Mouse (Mus musculus) cerebellum, postnatal 36 days (tissue): Measurements from ENCODE around the gene Wdr34.
A peak's percentile ranks its signal among the peaks of the same experiment; 100 is the strongest.
"Not testable (repeated sequence)": the region's sequence is repeated elsewhere in the genome, so short reads cannot be mapped to it uniquely, and the experiment has no call there.

Experiments used
- DNase-seq, 2 experiments: peaks; one replicate each; pipeline ENCODE4 v3.0.0; 2021 to 2022; ENCODE audit warnings: mixed read lengths in 2 of 2

The Wdr34 gene

DNA sequence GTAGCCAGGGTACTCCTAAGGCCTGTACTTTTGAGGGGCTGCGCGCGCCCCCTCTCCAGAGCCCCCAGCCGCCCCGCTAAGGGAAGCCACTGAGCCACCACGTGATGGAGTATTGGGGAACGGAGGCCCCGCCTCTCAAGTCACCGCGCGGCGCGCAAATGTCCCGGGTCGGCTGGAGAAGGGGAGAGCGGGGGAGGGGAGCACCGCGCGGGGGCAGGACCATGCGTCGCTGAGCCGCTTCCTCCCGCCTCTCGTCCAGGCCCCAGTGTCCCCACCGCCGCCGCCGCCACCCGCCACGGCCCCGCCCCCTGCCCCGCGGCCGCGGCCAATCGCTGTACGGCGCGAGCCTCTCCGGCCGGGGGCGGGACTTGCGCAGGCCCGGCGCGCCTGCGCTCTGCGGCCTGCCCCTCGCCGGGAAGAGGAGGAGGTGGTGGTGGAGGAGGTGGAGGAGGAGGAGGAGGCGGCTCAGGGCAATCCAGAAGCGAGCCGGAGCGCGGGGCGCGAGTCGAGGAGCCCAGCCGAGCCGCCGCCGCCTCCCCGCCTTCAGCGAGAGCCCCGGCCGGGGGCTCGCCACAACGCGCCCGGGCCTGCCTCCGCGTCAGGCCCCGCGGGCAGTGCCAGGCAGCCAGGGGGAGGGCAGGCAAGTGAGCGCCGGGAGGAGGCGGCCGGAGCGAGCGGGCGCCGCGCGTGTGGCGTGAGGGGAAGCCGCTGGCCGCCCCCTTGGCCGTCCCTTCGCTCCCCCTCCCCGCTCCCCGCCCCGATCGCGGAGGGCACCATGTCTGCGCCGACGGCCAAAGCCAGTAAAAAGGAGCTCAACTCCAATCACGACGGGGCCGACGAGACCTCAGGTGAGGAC is 17.6 kb upstream of the Wdr34 start:
- DNase-seq, result peak; percentile 87 to 96

DNA sequence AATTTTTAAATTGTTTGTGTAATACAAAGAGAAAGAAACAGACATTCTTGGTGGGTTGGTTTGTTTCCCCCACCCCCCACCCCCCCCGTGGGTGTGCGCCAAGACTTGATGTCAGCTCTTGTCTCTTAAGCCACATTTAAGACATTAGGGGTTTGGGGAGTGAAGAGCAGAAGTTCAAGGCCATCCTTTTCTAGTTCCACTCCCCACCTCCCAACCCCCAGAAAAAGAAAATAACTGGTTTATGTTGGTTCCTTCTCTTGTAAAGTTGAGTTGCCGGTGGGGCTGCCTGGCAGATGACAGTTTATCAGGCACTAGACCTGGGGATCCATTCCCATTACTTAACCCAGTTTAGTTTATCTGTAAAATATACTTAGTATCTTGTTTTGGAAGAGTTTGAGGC is 15.6 kb upstream of the Wdr34 start:
- no peak for DNase-seq

DNA sequence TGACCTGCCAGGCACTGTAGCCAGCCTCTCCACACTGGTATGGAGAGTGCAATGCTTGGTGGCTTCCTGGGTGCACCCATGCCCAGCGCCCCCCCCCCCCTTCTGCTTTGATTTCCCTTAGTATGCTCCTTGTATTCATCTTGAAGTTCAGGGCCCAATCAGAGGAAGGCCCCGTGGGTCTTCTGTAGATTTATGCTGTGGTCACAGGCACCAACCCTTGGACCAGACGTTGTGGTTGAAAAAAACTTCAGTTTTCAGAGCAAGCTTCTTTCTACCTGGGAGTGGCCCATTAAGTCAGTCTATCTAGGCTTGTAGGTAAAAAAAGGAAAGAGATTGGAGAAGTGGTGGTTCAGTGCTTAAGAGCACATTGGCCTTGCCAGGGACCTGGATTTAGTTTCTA is 15.1 kb upstream of the Wdr34 start:
- no peak for DNase-seq

DNA sequence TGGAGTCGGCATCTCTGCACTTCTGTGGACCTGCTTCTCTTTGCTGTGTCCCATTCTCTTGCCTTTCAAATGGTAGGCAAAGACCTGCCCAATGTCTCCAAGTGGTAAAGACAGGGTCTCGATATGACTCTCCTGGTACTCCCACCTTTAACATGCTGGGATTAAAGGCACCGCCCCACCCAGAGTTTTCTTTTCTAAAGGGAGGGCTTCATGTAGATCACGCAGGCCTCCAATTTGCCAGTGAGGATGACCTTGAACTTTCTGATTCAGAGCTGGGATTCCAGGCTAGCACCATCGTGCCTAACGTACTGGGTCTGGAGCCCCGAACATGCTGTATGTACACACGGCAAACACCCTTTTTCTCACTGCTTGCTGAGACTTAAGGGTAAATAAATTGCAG is 14.6 kb upstream of the Wdr34 start:
- no peak for DNase-seq

DNA sequence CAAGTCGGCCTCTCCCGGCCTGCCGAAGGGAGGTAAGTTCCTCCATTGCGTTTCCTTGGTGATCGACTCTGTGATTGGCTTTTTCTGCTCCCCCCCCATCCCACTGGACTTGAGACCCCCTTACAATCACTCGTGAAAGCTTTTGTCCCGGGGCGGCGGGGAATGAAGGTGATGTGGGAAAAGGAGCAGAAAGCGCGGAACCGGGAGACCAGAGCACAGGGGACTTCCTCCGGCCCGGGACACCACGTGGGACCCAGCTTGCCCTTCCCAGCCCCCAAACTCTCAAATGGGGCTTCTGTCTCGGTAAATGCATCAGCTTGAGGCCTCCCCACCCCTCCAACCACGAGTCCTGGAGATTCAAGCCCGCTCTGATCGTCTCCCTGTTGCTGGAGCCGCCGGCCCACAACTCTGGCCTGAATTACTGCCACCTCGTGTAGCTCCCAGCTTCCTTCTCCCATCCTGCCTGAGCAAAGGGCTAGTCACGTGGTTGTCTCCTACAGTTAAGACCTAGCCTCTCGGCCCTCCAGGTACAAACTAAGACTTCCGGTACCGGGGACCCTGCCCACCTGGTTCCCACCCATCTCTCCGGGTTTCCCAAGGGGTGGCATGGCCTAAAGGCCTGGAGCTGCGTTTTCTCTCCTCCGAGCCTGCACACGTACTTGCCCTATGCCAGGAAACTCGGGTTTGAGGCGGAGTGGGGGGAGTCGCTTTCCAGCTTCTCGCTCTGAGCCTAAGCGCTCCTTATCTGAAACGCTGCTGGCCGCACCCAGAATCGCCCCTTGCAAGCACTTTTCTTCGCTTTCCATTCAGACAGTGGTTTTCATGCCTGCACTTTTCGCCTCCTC is 13.8 kb upstream of the Wdr34 start:
- DNase-seq, result peak; percentile 45 to 56

DNA sequence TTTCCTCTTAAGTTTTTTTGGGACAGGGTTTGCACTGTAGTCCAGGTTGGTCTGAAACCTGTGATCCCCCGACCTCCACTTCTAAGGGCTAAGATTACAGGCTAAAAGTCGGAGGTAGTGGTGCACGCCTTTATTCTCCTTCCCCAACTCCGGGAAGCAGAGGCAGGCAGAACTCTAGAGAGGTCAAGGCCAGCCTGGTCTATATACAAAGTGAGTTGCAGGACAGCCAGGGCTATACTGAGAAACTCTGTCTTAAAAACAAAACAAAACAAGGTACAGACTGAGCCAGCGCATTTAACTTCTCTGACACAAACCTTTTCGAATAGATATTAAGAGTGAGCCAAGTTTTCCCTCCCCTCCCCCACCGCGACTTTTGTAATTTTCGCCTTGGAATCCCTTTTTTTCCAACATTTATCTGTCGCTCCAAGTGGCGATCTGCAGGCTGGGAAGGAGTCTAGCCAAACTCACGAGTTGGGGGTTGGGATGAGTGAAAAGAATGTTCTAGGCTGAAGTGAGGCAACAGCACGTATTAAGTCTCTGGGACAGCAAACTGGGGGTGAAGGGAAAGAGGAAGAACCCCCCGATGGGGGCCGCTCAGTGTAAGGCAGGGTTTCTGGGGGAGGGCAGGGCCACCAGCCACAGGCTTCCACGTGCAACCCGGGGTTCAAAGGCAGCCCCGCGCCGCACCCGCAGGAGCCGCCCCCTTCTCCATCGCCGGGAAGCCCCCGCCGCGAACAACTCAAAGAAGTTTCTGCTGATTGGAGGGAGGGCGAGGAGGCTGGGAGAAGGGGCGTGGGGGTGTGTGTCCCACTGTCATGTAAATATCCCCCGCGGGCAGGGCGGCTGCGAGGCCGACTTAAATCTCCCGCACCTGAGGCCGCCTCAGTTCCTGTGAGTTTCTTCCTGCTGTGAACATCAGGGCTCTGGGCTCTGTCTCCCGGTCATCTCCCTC is 12.8 kb upstream of the Wdr34 start:
- DNase-seq, result peak in 1 of 2 experiments; percentile 23

DNA sequence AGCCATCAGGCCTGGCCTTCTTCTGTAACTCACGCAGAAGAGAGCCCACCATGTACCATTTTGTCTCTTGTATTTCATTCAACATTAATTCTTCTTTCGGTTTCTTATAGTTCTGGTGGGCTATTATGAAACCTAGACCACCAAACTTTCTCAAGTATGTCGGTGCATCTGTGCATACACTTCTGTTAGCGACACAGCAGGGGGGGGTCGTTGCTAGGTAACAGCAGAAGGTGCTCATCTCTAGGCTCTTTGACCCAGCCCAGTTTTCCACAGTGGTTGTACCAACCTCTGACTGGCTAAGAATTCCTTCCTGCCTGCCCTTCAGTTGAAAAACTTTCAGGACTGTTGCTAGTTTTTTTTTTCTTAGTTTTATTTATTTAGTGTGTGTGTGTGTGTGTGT is 9.7 kb upstream of the Wdr34 start:
- DNase-seq, result no peak

DNA sequence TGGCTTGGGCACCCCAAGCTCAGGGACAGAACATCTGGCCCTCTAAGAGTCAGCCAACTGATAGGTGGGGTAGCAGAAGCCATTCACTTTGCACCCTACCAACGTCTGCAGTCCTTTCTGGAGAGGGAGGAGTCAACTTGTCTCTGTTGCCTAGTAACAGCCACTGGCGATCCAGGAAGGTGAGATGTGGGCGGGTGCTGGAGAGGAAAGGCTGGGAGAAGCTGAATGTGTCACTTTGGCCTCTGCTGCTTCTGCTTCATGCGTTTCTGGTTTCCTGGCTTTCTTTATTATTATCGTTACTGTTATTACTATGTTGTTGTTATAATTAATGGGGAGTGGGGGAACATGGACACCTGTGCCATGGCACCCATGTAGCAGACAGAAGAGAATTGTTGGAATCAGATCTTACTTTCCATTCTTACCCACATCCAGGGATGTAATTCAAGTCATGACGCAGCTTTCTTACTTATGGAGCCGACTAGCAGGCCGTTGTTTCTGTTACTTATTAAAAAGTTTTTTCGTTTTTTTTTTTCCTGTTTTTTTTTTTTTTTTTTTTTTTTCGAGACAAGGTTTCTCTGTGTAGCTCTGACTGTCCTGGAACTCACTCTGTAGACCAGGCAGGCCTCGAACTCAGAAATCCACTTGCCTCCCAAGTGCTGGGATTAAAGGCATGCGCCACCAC is 8.7 kb upstream of the Wdr34 start, which contains the start of gene Set:
TSS of gene Set (plus strand) at position 156 of the 682 bp plus-strand sequence.
- DNase-seq, result no peak

DNA sequence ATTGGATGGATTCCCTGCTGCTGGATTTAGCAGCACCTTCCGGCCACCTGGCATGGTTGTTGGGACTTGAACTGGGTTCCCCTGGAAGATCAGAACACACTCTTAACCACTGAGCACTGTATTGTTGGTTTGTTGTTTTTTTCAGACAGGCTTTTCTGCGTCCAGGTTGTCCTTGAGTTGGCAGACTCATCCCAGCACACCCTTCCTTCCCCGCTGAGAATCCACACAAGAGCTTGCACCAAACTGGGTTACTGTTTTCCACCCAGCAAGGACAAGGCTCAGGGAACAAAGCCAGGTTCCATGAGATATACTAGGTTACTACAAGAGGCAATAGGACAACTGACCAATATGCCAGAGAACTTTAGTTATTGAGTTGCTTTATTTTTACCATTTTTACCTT is 8.1 kb upstream of the Wdr34 start:
- DNase-seq, result no peak

DNA sequence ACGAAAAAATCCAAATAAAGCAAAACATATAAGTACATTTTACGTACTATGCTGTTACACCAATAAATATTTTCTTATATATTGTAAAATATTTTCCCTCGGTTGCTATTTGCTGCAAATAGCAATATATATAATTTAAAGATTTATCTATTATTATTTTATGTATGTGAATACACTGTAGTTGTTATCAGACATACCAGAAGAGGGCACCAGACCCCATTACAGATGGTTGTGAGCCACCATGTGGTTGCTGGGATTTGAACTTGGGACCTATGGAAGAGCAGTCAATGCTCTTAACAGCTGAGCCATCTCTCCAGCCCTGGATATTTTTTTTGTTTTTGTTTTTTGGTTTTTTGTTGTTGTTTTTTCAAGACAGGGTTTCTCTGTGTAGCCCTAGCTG is 6.6 kb upstream of the Wdr34 start:
- DNase-seq, result not testable (repeated sequence)

DNA sequence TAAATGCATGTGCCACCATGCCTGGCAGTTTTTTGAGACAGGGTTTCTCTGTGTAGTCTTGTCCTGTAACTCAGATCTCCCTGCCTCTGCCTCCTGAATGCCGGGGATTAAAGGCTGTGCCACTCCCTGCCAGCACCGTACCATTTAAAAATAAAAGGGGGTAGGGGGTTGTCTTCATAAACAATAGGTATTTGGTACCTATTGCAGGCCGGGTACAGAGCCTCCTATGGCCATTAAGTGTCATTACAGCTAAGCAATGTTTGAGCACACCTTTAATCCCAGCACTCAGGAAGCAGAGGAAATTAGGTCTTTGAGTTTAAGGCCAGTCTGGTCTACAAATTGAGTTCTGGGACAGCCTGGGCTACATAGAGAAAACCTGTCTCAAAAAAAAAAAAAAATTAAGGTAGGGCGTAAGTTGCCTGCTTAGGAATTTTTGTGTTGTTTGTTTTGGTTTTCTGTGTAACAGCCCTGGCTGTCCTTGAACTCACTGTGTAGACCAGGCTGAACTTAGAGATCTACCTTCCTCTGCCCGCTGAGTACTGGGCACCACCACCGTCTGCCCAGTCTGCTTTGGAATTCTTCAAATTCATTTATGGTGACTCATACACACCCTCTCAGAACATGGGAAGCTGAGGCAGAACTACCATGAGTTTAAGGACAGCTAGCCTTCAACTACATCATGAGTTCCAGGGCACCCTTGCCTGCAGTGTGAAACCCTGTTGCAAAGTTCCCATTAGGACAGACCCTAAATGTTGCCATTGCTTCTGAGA is 3.5 kb upstream of the Wdr34 start:
- DNase-seq, result no peak

DNA sequence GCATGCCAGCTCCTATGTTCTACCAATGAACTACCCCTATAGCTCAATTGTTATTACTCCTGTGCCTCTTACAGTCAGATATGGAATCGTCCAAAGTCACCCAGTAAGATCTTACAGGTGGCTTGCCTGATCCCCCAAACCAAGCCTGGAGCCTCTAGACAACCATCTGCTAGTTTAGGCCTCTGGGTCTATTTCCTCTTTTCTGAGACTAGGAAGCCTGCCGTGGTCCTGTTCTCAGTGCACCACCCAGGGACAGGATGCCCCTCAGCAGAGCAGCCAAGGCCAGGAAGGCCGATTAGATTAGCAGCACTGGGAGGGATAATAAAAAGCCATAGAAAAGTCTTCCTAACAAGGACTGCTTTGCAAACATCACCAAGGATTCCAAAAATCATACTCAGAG is 1.1 kb upstream of the Wdr34 start:
- no peak for DNase-seq

DNA sequence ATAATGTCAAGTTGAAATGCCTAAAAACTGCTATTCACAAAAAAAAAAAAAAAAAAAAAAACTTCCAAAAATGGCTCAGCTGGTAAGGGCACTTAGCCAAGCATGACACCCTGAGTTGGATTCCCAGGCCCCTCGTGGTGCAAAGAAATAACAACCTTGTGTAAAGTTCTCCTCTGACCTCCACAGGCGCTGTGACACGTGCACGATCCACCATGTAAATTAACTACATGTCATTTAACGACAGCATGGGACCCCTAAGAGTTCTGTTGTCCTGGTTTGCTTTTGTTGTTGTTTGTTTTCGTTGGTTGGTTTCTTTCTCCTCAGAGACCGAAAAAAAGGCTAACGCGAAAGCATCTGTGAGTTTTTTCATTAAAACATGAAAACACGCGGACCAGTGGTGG is 580 bp downstream of the Wdr34 start:
- DNase-seq, result no peak

DNA sequence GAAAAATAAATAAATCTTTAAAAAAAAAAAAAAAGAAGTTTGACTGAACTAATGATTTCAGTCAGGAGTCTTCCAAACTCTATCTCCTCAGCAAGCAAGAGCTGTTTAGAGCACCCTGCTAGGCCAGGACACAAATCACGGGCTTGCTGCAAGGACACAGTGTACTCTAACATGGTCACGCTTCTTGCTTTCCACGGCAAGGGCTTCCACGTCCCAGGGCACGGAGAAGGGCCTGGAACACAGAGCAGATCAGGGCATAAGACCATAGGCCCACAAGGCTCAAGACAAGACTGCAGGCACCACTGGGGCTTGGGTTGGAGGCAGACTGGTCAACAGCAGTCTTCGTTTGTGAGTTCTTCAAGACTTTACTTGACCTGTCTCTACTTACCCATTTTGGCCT is 1.6 kb downstream of the Wdr34 start:
- DNase-seq, result no peak

DNA sequence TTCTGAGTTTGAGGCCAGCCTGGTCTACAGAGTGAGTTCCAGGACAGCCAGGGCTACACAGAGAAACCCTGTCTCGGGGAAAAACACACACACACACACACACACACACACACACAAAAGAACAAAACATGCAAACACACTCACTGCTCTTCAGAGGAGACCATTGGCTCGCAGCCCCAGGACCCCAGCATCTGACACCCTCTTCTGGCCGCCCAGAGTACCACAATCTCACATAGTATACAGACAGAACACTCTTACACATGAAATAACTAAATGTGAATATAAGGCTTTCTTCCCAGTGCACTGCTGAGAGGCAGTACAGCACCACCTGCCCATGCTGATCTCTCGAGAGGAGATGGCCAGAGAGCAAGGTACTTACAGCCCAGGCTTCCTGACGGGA is 4.1 kb downstream of the Wdr34 start:
- no peak for DNase-seq

DNA sequence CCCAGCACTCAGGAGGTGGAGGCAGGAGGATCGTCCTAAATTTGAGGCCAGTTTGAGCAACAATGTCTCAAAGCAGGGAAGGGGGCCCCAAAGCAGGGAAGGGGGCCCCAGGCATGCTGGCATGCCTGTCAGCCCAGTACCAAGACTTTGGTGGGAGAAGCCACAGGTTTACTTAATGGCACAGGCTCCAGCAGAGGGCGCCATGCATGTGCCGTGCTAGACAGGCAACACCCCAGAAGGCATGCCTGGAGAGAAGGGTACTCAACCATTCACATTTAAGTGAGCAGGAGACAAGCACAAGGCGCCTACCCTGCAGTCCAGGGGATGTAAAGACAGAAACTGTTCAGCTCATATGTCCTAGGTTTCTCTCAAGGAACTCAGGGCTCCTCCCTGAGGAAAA is 6.2 kb downstream of the Wdr34 start:
- peak; percentile 75 to 77 for DNase-seq

DNA sequence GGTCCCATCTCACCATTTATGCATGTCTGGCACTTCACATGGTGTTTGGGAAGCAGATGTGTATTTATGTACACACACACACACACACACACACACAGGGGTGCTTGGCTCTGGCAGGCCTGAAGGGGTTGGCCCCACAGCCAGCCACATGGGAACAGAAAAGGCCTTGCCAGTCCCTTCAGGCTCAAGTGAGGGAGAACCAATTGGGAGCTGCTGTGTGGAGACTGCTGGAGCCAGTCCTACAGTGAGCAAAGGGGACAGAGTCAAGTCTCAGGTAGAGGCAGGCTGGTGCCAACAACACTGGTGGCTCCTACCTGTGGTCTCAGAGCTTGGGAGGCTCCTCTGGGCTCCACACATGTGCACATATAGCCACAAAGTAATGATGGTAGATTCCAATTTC is 9.0 kb downstream of the Wdr34 start:
- no peak for DNase-seq

DNA sequence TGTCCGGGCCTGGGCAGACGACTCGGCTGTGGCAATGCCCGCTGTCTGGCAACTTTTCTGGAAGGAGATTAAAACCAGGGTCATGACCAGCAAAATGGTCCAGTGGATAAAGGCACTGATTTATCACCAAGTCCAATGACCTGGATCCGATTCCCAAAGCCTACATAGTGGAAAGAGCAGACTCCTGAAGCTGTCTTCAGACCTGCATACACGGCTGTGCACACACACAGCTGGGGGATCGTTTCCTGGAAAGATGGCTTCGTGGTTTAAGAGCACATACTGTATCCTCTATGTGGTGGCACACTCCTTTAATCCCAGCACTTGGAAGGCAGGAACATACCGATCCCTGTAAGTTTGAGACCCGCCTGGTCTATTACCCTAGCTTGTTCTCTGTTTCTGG is 10.3 kb downstream of the Wdr34 start:
- no peak for DNase-seq

DNA sequence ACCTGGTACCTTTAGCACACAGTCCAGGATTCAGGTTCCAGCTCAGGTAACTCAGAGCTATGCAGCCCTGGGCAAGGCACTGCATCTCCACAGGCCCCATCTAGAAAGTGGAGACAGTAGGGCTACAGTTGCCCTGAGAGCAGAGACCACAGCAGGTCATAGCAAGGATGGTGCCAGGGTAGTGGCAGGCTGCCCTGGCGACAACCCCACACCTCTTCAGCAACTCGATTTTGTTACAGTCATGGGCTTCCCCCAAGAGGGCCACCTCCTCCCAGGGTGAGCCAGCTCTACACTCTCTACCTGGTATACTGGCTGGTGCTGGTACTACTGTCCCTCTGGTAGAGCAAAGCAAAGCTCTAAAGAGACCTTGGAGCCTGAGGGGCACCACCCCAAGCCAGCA is 10.9 kb downstream of the Wdr34 start:
- no peak for DNase-seq

DNA sequence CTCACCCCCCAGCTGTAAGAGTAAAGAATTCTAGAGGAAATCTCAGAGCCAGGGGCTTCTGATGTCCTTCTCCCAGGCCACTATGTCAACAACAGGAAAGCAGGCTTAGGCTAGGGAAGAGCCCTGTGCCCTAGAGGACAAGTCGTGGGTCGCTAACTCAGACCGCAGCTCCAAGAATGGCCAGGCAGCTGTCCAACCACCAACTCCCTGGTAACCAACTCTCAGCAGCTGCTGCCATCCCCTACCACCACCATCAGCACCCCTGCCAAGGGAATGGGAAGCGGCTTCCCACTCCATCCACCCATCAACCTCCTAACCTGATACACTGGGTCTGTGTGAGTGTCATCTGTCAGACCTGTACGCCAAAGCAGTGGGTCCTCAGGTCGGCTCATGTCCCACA is 15.7 kb downstream of the Wdr34 start:
- DNase-seq, result no peak

DNA sequence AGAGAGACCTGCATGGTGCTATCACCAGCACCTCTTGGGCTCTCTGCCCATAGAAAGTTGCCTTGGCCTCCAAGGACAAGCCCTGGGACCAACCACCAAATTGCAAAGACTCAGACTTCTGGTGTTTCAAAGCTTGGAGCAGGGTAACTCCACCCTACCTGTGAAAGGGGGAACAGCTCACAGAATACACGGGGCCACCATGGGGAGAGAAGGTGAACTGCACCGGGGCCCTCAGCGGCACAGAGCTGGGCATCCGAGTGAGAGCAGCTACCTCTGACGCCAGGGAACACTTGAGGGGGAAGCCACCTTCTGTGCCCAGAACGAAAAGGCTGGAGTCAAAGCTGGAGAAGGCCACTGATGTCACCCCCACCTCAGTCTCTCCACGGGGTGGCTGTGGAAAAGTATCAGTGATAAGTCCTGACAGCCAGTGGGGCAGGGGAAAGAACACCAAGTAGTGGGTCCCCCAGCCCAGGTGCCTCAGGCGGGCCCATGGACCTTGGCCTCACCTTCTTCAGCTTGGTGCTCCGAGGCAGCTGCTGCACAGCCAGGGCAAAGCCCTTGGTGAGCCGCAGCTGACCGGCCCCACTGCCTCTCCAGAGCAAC is 16.3 kb downstream of the Wdr34 start:
- no peak for DNase-seq
